Mouse (Mus musculus): ENCODE results near the gene Nudt16l1.

- TF ChIP-seq CTCF (IDR thresholded peaks at IDR 0.05; ENCODE audit: borderline replicate concordance, control insufficient read depth, extremely low read depth, insufficient read depth, low read length, poor library complexity) (no peak), POLR2A (IDR thresholded peaks at IDR 0.05; ENCODE audit: control insufficient read depth, extremely low read depth, insufficient read depth, low read length, poor library complexity) (no peak)
Observed at GRCm38 (mm10) chr16:4910758-4911157, 27.8 kb upstream of the Nudt16l1 start.
